Mouse (Mus musculus) E14TG2a.4 (cell line): Measurements from ENCODE around the gene Snx10.

Experiments used
- CTCF ChIP-seq: conservative IDR thresholded peaks from 2 replicates; pipeline ENCODE4 v1.5.1; 2014; ENCODE audit warnings: low read length
- POU5F1 ChIP-seq: IDR thresholded peaks from 2 replicates; pipeline ENCODE4 v1.6.1; 2014; ENCODE audit warnings: low read length, borderline replicate concordance

DNA sequence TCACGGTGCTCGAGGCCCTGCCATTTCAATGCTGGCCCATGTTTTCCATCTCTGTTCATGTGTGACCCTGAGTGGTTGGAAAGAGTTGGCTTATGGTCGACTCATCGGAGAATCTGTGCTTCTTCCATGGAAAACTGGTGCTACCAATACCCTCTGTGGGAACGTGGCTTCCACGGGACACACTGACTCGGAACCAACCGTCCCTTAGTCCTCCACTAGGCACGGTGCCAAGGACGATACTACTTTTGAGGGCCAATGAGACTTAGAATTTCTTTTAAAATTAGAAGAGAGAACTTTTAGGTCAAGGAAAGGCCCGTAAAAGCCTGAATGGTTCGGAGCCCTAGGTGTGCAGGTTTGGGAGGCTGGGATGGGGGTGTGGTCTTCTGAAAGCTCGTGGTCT is 50.4 kb downstream of the Snx10 start:
- TF ChIP-seq CTCF, result no peak
- TF ChIP-seq POU5F1, result no peak
